Mouse (Mus musculus) spleen, adult 18-20 months (tissue): ENCODE measurements around the gene Hist1h2bh.
A peak's percentile ranks its signal among the peaks of the same experiment; 100 is the strongest.
"Not testable (repeated sequence)": the region's sequence is repeated elsewhere in the genome, so short reads cannot be mapped to it uniquely, and the experiment has no call there.

ENCODE experiments used
- DNase-seq, 2 experiments: peaks; one replicate each; pipeline ENCODE4 v3.0.0; 2022; ENCODE audit warnings: mixed read lengths in 2 of 2

Hist1h2bh gene

GRCm38 (mm10) chr13:23542999-23543607, at the start of gene Hist1h2bh:
Gene Hist1h2bh (minus strand): TSS chr13:23543392.
- DNase-seq = peak; percentile 42 to 53

- DNase-seq = no peak
Observed at GRCm38 (mm10) chr13:23592614-23593013, 49.4 kb upstream of the Hist1h2bh start.

- not testable (repeated sequence) for DNase-seq
Observed at GRCm38 (mm10) chr13:23591886-23592285, 48.7 kb upstream of the Hist1h2bh start.

- DNase-seq = no peak
Observed at GRCm38 (mm10) chr13:23591206-23591605, 48.0 kb upstream of the Hist1h2bh start.

- DNase-seq = no peak
Observed at GRCm38 (mm10) chr13:23586940-23587225, 43.7 kb upstream of the Hist1h2bh start.

- DNase-seq = no peak
Observed at GRCm38 (mm10) chr13:23586099-23586939, 43.1 kb upstream of the Hist1h2bh start.

- DNase-seq = peak; percentile 49 to 51
Observed at GRCm38 (mm10) chr13:23585442-23586098, 42.4 kb upstream of the Hist1h2bh start.

- DNase-seq = peak; percentile 53 to 74
Observed at GRCm38 (mm10) chr13:23585029-23585441, 41.8 kb upstream of the Hist1h2bh start.

- peak in 1 of 2 experiments; percentile 14 for DNase-seq
Observed at GRCm38 (mm10) chr13:23584331-23584730, 41.1 kb upstream of the Hist1h2bh start.

GRCm38 (mm10) chr13:23583387-23584068, 40.3 kb upstream of the Hist1h2bh start:
- no peak for DNase-seq

GRCm38 (mm10) chr13:23582219-23583056, 39.2 kb upstream of the Hist1h2bh start:
- no peak for DNase-seq

- DNase-seq = peak; percentile 86 to 90
Observed at GRCm38 (mm10) chr13:23581408-23582218, 38.4 kb upstream of the Hist1h2bh start, which contains the start of gene Hist1h4d. Gene Hist1h4d (plus strand): TSS chr13:23581598.

GRCm38 (mm10) chr13:23577835-23578234, 34.6 kb upstream of the Hist1h2bh start:
- DNase-seq = no peak

- no peak for DNase-seq
Observed at GRCm38 (mm10) chr13:23576906-23577639, 33.9 kb upstream of the Hist1h2bh start.

- DNase-seq = no peak
Observed at GRCm38 (mm10) chr13:23576351-23576881, 33.2 kb upstream of the Hist1h2bh start.

- not testable (repeated sequence) for DNase-seq
Observed at GRCm38 (mm10) chr13:23575864-23576313, 32.7 kb upstream of the Hist1h2bh start.

- DNase-seq = peak in 1 of 2 experiments; percentile 32
Observed at GRCm38 (mm10) chr13:23575271-23575851, 32.2 kb upstream of the Hist1h2bh start, which contains the start of gene Hist1h3d. Gene Hist1h3d (plus strand): TSS chr13:23575763.

- not testable (repeated sequence) for DNase-seq
Observed at GRCm38 (mm10) chr13:23574546-23575170, 31.5 kb upstream of the Hist1h2bh start.
